Mouse (Mus musculus): ENCODE measurements around the gene Lrrc20.

DNA sequence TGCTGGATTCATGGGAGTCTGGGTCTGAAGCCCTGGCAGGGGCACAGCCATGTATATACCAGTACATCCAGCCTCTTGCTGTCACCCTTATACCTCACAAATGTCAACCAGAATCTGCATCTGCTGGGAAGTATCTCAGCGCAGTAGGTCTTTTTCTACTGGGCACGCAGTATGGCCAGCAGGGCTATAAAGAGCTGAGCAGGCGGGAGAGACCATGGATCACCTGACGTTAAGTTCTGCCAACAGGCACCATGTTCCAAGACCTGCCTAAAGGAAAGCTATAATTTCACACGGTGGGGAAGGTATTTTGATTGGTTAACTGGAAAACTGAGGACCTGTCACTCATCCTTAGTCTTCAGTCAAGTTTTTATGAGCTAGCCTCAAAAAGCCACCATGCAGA lies 46.6 kb upstream of the Lrrc20 start:
- TF ChIP-seq CTCF (IDR thresholded peaks at IDR 0.05; ENCODE audit: insufficient read depth, low read depth, low read length) (no peak), POLR2A (IDR thresholded peaks at IDR 0.05; ENCODE audit: insufficient read depth, low read depth, low read length) (no peak)

Data from olfactory bulb, adult 2 months (tissue).